Mouse (Mus musculus): ENCODE measurements at regions not wholly inside any gene's neighbourhood (a gene's known extent, or its start where the extent isn't known, plus 50 kb on each side); places are given as distances from the start of the nearest gene placed in this dataset.
A peak's percentile ranks its signal among the peaks of the same experiment; 100 is the strongest.

DNA sequence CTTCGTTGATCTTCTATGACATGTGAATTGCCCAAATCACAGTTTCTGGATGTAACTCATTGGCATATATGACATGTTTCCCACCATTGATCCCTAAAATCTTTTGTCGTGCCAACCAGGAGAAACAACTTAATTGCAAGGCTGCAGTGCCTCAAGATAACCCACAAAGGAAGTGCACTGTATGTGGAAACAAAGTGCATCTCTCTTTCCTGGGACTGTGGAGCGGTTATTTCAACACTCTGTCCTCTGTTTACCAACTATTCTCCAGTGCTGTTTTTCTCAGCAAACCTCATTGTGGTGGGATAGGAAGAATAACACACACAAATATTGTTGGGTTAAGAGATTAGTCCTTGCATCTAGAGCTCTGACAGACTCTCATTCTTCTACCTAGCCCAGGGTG lies 119.8 kb upstream of the Ankrd55 start:
- DNase-seq (ENCODE audit: low spot score in 2 of 2): no peak

DNA sequence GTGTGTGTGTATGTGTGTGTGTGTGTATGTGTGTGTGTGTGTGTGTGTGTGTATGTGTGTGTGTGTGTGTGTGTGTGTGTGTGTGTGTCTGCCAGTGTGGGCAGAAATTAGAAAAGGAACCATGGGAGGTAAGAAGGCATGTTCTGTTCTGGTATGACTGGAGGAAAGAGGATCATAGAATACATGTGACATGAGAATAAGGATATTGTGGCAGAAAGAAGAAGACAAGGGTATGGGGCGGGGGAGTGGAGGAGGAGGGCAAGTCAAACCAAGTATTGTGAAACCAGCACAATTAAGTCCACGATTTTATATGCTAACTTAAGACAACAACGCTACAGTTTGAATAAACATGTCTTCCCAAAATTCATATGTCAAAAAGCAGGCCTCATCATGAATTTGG lies 117.4 kb upstream of the Ankrd55 start:
- DNase-seq (ENCODE audit: low spot score in 2 of 2): no peak

DNA sequence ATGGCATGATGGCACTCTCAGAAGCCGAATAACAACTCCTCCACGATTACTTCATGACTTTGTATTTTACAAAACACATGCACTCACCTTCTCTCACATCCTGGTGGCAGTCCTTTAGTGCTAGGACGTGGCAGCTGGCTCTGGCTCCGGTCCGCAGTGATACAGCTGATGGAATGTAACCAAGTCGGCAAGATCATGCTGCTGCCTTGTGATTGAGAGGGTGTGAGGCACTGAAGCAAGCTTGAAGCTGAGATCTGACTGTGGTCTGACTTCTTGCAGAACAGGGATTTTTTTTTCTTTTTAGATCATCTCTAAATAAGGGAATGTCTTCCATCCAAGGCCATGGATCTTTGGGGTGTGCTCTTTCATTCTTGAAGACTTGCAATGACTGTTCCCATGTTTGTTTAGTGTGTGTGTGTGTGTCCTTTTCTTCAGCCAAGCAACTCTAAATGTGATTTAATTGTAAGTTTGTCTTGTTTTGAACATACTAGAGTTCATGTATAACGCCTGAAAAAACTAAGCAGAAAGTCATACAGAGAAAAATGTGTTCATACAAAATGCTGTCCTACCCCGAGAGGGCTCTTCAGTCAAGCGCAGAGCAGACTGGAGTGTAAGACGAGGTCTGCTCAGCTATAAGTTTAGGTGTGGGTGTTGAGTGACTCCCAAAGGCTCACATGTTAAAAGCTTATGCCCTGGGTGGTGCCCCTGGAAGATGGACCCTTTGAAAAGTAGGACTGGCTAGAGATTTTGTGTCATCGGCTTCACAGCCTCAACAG lies 116.1 kb upstream of the Ankrd55 start:
- DNase-seq (ENCODE audit: low spot score in 2 of 2): no peak

DNA sequence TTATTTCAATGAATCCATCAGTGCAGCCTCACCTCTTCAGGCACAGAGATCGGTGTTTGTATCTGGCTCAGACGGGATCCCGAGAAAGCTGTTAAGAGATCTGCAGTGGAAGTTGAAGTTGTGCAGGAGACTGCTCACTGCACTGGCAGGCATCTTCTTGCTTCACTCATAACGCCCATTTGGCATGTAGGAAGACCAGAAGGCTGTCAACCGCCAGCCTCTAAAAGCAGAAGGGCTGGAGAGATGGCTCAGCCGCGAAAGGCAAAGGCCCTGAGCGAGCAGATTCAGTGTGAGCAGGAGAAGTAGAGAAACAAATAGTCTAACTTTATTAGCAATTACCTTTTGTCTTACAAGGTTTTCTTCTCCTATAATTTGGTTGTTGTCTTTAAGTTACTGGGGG lies 114.3 kb upstream of the Ankrd55 start:
- DNase-seq (ENCODE audit: low spot score in 2 of 2): no peak

DNA sequence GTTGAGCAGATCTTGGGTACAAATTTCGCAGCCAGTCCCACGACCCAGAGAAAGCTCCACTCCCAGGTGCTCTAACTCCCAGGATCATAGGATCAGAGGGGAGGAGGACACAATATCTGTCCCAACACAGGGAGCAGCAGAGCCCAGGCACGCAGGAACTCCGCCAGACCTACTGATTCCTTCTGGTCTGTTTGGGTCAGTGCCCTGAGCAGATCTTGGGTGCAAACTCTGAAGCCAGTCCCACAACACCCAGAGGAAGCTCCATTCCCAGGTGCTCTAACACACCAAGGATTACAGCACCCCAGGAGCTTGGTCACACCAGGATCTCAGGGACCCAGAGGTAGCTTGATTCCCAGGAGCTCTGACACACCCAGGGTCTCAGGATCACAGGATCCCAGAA lies 110.2 kb upstream of the Ankrd55 start:
- no peak for DNase-seq (ENCODE audit: low spot score in 2 of 2)

DNA sequence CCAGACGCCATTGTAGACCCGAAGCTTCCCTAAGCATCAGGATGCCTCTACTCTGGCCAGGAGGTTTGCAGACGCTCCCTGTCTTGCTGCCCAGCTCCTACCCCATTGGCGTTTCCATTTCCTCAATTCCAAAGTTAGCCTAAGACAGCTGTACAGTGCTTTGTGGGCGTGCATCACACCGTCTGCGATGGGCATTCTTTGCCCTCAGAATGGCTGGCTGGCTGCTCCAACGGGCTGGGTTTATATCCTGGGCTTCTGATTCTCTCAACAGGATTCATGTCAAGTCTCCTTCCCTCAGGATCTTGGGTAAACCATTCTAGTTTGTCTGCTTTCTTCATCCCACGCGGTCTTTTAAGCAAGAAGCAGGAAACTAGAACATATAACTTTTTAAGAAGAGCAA lies 104.3 kb upstream of the Ankrd55 start:
- no peak for DNase-seq (ENCODE audit: low spot score in 2 of 2)

DNA sequence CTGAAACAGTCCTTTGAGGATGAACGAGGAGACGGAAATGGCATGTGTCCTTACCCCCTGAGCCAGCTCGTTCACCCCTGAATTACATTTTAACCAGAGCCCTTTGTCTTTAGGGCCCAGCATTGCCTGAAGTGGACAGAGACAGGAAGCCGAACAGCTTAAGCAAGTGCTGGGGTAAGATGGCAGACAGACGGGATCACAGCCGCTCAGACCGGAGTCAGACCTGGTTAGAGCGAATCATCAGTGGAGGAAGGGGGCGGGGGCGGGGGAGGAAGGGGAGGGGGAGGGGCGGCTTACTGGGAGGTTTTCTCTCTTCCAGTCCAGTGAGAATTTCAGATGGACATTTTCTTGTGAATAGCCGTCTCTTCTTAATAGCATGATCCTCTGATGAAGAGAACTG lies 103.1 kb upstream of the Ankrd55 start:
- no peak for DNase-seq (ENCODE audit: low spot score in 2 of 2)

DNA sequence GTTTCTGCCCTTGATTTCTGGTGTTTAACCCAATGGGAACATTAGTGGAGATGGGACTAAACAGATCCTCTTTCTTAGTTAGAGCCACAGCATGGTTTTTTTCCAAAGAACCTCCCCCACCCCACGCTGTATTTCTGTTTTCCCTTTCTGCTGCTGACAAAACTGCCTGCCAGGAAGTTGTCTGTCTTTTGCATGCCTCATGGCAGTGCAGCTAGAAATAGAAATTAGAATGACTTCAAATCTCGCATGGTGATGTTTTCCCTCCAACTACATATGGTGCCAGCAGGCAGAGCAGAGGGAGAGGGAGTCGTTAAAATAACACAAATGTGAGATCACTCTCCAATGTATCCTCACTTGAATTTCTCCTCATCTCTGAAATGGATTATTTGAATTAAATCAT lies 101.0 kb upstream of the Ankrd55 start:
- DNase-seq (ENCODE audit: low spot score in 2 of 2): peak; percentile 53 to 56

DNA sequence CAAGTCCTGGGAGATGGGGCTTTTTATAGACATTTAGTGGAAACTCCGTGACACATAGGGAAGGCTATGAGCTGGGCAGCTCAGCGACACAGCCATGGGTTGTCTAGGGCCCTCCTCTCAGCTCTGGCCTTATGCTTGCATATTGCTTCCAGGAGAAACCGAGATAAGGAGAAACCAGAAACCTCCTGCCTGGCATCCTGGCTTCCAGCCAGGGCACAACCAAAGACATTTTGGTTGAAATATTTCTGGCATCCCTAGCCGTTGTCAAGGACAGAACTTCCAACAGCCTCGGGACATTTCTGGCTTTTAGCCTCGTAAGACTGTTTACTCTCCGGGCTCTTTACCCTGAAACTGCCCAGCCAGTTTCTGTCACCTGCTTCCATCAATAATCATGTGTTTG lies 99.9 kb upstream of the Ankrd55 start:
- DNase-seq (ENCODE audit: low spot score in 2 of 2): no peak

DNA sequence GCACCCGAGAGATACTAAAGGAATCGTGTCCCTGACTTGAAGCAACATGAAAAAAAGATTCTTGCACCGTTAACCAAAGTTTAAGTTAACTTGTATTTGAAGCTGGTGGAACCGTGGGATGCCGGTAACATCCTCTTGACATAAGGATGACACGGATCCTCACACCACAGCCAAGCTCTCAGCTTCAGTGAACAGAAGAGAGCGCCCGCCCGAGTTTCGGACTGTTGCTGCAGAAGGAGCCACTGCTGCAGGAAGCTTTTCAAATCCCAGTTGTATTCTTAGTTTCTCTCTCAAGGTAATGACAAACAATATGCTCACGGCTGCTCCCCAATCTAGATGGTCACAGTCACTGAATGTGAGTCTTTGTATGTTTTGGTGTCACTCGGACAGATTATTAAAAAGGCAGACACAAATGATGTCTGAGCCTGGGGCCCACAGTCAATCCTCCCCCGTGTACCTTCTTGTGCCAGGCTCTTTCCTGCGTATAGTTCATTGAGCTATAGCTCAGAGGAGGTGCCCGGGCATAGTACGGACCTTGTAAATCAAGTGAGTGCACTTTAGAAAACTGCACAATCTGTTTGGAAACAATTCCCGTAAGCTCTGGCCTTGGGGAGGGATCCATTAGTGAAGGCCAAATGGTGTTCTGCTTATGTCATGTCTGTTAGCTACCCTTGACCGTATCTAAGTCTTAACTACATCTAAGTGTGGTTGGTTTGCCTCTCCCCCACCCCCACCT lies 99.3 kb upstream of the Ankrd55 start:
- DNase-seq (ENCODE audit: low spot score in 2 of 2): no peak

DNA sequence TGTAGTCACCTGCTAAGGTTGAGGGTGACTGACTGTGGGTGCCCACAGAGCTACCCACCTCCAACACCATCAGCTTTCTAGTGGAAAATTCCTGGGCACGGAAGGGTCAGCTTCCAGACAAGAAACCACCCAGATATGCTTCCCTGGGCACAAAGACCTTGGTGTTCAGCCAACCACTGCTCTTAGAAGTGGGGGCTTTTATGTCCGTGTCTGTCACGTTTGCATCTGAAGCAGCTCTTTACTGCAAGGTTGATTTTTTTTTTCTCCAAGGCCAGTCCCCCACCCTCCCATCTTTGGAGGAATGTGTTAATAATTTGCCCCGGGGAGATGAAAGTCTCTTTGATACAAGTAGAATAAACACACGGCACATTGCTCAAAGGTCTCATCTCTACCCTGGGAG lies 98.6 kb upstream of the Ankrd55 start:
- no peak for DNase-seq (ENCODE audit: low spot score in 2 of 2)

DNA sequence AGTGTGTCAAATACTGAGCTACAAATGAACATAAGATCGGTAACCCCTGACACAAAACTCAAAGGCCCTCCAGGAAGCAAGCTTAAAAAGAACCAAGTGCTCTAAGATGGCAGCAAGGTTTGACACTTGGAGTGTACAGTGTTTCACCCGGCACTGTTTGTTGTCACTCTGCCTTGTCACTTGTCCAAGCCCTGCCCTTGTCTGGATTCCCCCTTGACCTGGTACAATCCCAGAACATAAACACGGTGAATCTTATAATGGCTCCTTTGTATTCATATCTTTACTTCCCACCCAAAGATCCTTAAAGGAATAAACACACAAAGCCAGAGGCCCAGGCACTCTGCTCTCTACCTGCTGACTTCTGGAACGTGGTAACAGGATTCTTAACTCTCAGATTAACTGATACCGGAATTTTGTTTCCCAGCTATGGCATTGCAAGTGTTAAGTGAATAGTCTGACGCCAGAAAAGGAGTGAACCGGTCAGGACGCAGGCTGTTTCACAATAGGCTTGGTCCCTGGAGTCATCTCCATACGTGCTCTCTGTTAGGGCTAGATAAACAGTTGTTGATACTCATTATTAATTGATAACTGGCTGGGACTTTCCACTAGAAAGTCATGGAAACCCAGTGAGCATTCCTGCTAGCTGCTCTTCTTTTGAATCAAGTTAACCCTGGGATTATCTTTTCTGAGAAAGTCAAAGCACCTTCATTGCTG lies 95.9 kb upstream of the Ankrd55 start:
- no peak for DNase-seq (ENCODE audit: low spot score in 2 of 2)

DNA sequence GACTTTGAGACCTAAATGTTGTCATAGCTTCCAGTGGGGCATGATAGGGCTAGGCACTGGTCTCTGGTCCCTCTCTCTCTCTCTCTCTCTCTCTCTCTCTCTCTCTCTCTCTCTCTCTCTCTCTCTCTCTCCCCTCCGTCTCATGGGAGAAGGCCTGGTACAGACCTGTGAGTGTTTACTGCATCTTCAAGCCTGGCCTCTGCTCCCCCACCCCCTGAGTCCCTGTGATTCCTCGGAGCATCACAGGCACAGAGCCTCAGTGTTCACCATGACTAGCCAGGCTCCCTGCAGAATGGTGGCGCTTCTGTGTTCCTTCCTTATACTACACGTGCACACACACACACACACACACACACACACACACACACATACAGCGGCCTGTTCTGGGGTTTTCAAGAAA lies 94.6 kb upstream of the Ankrd55 start:
- DNase-seq (ENCODE audit: low spot score in 2 of 2): no peak

DNA sequence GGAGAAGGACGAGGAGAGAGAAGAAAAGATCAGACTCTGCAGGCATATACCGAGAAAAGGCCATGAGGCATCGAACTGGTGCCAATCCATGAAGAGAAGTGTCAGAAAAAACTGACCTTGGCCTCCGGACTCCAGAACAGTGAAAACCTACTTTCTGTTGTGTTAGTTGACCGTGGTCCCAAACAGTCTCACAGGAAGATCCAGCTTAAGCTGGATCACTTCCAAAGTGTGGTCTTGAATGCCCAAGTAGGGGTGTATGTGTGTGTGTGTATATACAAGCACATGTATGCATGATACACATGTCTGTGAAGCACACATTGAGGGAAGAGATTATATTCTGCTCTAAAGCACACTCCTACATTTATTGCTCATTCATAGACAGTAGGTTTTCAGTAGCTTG lies 93.3 kb upstream of the Ankrd55 start:
- DNase-seq (ENCODE audit: low spot score in 2 of 2): no peak

DNA sequence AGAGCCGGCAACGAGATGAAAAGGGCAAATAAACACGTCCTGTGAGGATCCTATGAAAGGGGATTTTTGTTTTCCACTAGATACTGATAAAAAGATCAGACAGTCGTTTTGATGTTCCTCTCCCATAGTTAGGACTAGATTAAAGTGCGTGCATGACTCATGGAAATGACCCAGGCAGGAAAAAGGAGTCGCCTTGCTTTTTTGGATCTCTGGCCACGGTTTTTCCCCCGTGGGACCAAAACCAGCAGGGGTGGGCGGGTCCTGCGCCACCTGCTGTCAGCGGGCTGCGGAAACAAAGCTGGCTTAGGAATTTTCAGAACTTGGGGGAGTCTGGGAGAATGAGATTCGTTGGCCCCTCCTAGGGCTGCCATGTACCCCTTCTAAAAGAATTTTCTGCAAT lies 91.5 kb upstream of the Ankrd55 start:
- peak; percentile 29 to 37 for DNase-seq (ENCODE audit: low spot score in 2 of 2)

DNA sequence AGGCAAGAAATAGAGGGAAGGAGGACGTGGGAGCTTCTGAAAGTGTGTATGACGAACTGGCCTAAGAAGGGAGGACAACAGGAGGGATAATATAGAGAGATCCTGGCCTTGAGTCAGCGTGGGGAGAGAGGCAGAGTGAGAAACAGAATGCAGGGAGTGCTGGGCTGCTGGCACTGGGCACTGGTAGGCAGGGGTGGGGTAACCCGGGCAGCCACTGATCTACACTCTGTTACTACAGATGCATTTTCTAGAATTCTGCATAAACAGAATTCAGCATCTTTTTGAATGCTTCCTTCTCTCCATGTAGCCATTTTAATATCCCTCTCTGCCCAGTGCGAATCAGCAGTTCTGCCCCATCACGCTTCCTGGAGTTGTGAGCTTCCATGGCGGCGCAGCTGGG lies 84.5 kb upstream of the Ankrd55 start:
- DNase-seq (ENCODE audit: low spot score in 2 of 2): no peak

DNA sequence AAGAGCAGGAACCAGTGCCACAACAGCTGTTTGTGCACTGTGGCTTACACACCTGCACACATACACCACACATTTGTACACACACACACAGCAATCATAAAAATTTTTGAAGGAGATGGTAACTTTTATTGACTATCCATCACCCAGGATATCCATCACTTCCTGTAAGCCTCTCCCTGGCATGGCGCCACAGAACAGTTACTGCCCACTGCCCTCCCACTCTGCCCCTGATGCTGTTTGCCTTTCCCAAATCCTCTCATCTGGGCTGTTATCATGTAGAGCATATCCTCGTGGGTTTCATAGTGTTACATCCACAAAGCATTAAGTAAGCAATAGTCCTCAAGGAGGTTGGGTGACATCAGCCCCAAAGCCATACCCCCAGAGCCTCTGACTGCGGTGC lies 84.0 kb upstream of the Ankrd55 start:
- no peak for DNase-seq (ENCODE audit: low spot score in 2 of 2)

DNA sequence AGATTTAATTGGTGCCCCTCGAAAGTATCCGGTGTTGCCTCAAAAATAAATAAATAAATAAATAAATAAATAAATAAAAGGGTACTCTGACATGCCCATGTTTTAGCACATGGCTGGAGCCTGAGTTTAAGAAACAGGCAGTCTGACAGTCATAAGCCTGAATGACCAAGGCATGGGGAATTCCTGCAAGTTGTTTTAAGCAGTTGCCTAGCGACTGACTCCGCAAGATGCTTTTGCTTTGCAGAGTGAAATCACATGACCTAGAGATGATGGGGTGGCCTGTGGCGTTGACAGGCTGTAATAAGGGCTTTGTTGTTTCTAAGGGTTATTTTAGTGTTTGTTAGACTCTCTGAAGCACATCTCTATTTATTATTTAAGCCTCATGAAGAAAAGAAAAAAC lies 83.4 kb upstream of the Ankrd55 start:
- DNase-seq (ENCODE audit: low spot score in 2 of 2): no peak

DNA sequence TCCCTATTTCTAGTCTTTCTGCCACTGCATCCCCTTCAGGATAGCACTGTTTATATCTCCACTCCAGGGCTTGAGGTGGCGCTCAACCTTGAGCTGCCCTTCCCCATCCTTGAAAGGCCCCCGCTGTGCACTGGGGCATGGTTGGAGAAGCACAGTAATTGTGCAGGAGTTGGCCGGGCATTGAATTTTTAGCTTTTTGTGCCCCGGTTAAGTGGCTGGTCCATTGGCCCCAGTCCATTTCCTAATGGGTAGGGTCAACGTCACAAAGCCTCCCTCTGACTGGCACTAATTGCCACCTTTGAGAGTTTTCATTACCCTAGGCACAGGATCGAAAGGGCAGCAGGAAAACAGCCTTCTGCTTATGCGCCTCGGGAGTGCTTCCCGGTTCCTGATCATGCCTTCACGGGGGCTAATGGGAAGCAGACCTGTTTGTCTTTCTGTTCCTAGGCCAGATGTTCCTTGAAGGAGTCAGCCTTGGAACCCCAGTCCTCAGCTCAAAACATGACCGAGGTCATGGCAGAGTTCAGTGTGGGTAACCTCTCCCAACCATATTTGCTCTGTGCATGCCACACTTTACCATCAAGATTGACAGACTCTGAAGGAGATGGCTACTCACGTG lies 80.5 kb upstream of the Ankrd55 start:
- no peak for DNase-seq (ENCODE audit: low spot score in 2 of 2)

DNA sequence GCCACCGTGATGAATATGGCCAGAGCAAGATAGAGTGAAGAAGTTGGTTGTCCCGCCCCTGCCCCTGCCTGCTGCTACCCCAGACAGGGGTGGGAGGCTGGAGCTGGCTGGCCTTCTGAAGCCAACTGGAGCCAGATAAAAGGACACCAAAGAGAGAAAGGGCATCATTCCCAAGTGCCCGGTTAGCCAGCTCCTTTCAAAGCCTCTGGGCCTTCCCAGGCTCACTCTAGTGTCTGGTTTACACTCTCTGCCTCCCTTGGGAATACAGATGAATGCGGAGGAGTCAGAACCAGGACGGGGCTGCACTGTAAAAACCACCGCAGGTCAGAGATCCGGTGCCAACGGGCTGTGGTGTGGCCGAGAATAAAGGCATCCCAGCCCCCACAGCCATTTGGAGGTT lies 76.4 kb upstream of the Ankrd55 start:
- DNase-seq (ENCODE audit: low spot score in 2 of 2): no peak

DNA sequence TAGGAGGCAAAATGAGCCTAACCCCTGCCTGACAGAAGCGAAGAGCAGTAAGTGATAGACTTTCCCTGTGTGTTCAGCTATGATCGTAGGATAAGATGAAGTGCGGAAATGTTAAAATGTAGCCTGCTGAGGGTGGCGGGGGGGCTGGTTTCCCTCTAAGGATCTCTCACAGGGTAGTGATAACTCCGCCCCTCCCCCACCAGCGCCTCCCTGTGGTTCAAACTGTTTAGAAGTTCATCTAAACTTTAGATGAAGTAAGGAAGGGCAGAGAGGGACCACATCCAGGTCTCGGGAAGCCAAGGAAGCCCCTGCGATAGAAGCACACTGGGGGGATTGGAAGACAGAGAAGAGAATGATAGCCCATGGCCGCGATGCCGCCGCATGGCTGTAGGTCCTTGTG lies 75.9 kb upstream of the Ankrd55 start:
- DNase-seq (ENCODE audit: low spot score in 2 of 2): no peak

DNA sequence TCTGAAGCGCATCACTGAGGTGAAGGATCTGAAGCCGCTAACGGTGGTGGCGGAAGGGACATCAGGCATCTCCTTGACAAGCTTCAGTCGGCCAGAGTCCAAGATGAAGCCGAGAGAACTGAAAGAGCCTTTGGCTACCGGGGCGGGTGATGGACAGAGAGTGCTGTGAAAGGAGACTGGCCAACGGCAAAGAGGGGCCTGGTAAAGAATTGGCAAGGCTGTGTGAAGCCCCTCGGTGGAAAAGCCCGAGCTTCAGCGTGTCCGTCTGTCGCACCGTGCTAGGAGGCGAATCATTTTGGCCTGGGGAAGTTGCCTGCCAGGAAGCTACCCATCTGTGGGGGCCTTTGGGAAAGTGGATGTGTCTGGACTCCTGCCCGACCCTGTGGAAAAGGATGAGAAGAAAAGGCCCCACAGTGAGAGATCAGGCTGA lies 74.6 kb upstream of the Ankrd55 start:
- no peak for DNase-seq (ENCODE audit: low spot score in 2 of 2)

Data from right cerebral cortex, adult 2 months (tissue).